Mouse (Mus musculus): ENCODE measurements around the gene Trim21. TPM values are rescaled to one million over a fixed set of nuclear protein-coding genes. Genes with fewer than 3 reads are reported as not detected.

Trim21 gene
- polyA plus RNA-seq, 1 experiment from 2014 or later: 0.96 TPM

DNA sequence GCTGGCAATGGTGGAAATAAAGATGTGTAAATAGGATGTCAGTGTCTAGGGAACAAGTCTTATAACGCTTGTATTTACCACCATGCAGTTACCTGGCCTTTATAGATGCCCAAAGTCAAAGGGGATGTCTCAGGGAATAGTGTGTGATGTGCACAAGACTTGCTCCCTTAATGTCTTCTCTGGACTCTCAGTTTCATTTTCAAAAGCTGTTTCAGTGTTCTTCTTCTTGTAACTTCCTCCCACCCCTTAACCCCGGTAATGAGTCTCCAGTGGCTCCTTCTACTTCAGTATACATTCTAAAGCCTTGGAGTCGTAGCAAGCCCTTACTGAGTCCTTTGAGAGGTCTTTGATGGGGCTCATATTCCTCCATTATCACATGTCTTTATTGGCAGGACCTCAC lies 12.0 kb downstream of the Trim21 start:
- WGBS: 68% methylated on average over 3 of the region's 3 CpGs

DNA sequence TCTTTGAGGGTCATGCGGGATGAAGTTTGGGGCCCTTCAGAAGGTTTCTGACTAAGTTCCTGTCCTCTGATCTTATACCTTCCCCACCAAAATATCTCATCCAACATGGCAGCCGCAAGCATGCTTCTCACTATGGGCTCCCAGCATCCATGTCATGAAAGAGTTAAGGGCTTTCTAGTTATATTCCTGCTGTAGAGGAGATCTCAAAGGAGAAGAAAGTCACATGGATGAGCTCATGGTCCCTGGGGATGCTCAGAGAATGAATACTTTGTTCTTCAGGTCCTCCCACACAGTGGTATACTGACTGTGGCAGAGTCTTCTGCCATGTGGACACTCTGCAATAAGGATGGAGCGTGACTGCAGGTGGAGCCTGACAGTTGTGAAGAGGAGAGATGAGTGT lies 15.7 kb downstream of the Trim21 start, which contains the start of gene Olfr549:
Gene Olfr549, plus strand, starts transcription at position 301 of the 400 bp plus-strand sequence.
- Histone ChIP-seq H3K4me1 (ENCODE audit: control insufficient read depth in 2 of 2, insufficient read depth in 2 of 2, low read length in 2 of 2) (no peaks in the 10 kb centered on the region), H3K4me2 (ENCODE audit: low read length) (no peak within 1 kb of the TSS), H3K4me3 (ENCODE audit: control insufficient read depth in 1 of 2, insufficient read depth in 1 of 2, low read depth in 1 of 2, low read length in 2 of 2) (no peak within 1 kb of the TSS), H3K9ac (ENCODE audit: low read length) (no peak within 1 kb of the TSS), H3K27me3 (ENCODE audit: control insufficient read depth, insufficient read depth, low read length) (no peaks in the 10 kb centered on the region), H3K36me3 (ENCODE audit: control insufficient read depth, insufficient read depth, low read length) (no peaks in the 10 kb centered on the region), H3K27ac (replicated peaks in 1 of 2; ENCODE audit: control insufficient read depth in 1 of 2, insufficient read depth in 1 of 2, low read depth in 2 of 2, low read length in 2 of 2) (no peak within 1 kb of the TSS), H3K9me3 (ENCODE audit: control insufficient read depth, low read length) (no peaks in the 10 kb centered on the region)
- no peak for ATAC-seq (ENCODE audit: insufficient number of reproducible peaks, insufficient read depth, low FRiP score, low read depth)
- WGBS: 80% methylated on average over 3 of the region's 3 CpGs

More for the DNA sequence above, 12.0 kb downstream of the Trim21 start:
- no peaks in the 10 kb centered on the region for H3K9me3 ChIP-seq (ENCODE audit: control insufficient read depth, low read length)
- no peak for ATAC-seq (ENCODE audit: insufficient number of reproducible peaks, insufficient read depth, low FRiP score, low read depth)
- H3K27ac ChIP-seq (replicated peaks in 1 of 2; ENCODE audit: control insufficient read depth in 1 of 2, insufficient read depth in 1 of 2, low read depth in 2 of 2, low read length in 2 of 2): no peak overlapping the region
- H3K4me3 ChIP-seq (ENCODE audit: control insufficient read depth in 1 of 2, insufficient read depth in 1 of 2, low read depth in 1 of 2, low read length in 2 of 2): no peak overlapping the region
- H3K4me2 ChIP-seq (ENCODE audit: low read length): no peak overlapping the region
- no peaks in the 10 kb centered on the region for H3K4me1 ChIP-seq (ENCODE audit: control insufficient read depth in 2 of 2, insufficient read depth in 2 of 2, low read length in 2 of 2)
- H3K36me3 ChIP-seq (ENCODE audit: control insufficient read depth, insufficient read depth, low read length): no peaks in the 10 kb centered on the region
- no peak overlapping the region for H3K9ac ChIP-seq (ENCODE audit: low read length)
- H3K27me3 ChIP-seq (ENCODE audit: control insufficient read depth, insufficient read depth, low read length): no peaks in the 10 kb centered on the region

DNA sequence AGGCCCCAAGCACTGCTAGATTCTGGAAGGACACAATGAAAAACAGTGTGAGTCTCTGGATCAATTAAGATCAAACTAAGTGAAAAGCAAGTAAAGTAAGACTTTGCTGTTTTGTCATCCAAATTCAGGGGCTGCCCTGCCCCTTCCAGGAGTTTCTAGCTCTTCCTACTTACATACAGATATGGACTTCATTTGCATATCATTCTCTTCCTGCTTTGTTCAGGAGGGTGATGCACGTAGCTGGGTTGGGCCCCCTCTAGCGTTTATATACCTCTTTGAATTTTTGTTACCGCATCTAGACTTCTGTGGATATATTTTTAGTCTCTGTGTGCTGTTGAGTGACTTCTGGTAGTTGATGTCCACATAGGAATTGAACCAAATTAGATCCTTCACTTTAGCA lies 24.0 kb downstream of the Trim21 start:
- no peak overlapping the region for H3K4me2 ChIP-seq (ENCODE audit: low read length)

DNA sequence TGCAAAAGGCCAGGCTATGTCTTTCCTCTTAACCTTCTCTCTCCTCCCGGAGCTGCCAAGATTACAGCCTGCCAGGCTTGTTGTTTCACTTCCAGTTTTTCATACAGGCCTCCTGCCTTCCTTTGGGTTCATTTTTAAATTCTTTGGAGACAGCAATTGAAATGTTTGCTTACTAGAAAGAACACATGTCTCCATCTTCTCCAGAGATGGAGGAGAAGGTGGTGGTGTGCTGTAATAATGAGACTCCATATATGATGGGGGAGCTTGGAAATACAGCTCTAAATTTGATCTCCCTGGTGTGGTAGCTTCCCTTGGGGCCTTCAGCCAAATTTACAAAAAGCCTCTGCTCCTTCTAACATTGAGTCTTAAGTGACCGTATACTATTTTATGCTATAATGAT lies 24.7 kb downstream of the Trim21 start, which contains the start of gene Olfr548-ps1:
Gene Olfr548-ps1, plus strand, starts transcription at position 301 of the 400 bp plus-strand sequence.
- Histone ChIP-seq H3K27me3 (ENCODE audit: control insufficient read depth, insufficient read depth, low read length) (no peaks in the 10 kb centered on the region), H3K4me2 (ENCODE audit: low read length) (no peak within 1 kb of the TSS), H3K9me3 (ENCODE audit: control insufficient read depth, low read length) (no peaks in the 10 kb centered on the region), H3K4me1 (ENCODE audit: control insufficient read depth in 2 of 2, insufficient read depth in 2 of 2, low read length in 2 of 2) (no peaks in the 10 kb centered on the region), H3K36me3 (ENCODE audit: control insufficient read depth, insufficient read depth, low read length) (no peaks in the 10 kb centered on the region), H3K27ac (replicated peaks in 1 of 2; ENCODE audit: control insufficient read depth in 1 of 2, insufficient read depth in 1 of 2, low read depth in 2 of 2, low read length in 2 of 2) (no peak within 1 kb of the TSS), H3K4me3 (ENCODE audit: control insufficient read depth in 1 of 2, insufficient read depth in 1 of 2, low read depth in 1 of 2, low read length in 2 of 2) (no peak within 1 kb of the TSS), H3K9ac (ENCODE audit: low read length) (no peak within 1 kb of the TSS)
- 79% methylated on average over 2 of the region's 2 CpGs for WGBS
- no peak for ATAC-seq (ENCODE audit: insufficient number of reproducible peaks, insufficient read depth, low FRiP score, low read depth)

More for the DNA sequence above, 24.0 kb downstream of the Trim21 start:
- no peak overlapping the region for H3K9ac ChIP-seq (ENCODE audit: low read length)
- H3K36me3 ChIP-seq (ENCODE audit: control insufficient read depth, insufficient read depth, low read length): no peaks in the 10 kb centered on the region
- WGBS: 44% methylated on average over 3 of the region's 3 CpGs
- no peak overlapping the region for H3K27ac ChIP-seq (replicated peaks in 1 of 2; ENCODE audit: control insufficient read depth in 1 of 2, insufficient read depth in 1 of 2, low read depth in 2 of 2, low read length in 2 of 2)
- no peak overlapping the region for H3K4me3 ChIP-seq (ENCODE audit: control insufficient read depth in 1 of 2, insufficient read depth in 1 of 2, low read depth in 1 of 2, low read length in 2 of 2)
- H3K27me3 ChIP-seq (ENCODE audit: control insufficient read depth, insufficient read depth, low read length): no peaks in the 10 kb centered on the region
- H3K4me1 ChIP-seq (ENCODE audit: control insufficient read depth in 2 of 2, insufficient read depth in 2 of 2, low read length in 2 of 2): no peaks in the 10 kb centered on the region
- H3K9me3 ChIP-seq (ENCODE audit: control insufficient read depth, low read length): no peaks in the 10 kb centered on the region
- no peak for ATAC-seq (ENCODE audit: insufficient number of reproducible peaks, insufficient read depth, low FRiP score, low read depth)

- no peaks in the 10 kb centered on the region for H3K4me1 ChIP-seq (ENCODE audit: control insufficient read depth in 2 of 2, insufficient read depth in 2 of 2, low read length in 2 of 2)
- H3K4me2 ChIP-seq (ENCODE audit: low read length): no peak within 1 kb of the TSS
- WGBS: 94% methylated on average over 1 of the region's 1 CpGs
- H3K9me3 ChIP-seq (ENCODE audit: control insufficient read depth, low read length): no peaks in the 10 kb centered on the region
- no peak within 1 kb of the TSS for H3K27ac ChIP-seq (replicated peaks in 1 of 2; ENCODE audit: control insufficient read depth in 1 of 2, insufficient read depth in 1 of 2, low read depth in 2 of 2, low read length in 2 of 2)
- H3K36me3 ChIP-seq (ENCODE audit: control insufficient read depth, insufficient read depth, low read length): no peaks in the 10 kb centered on the region
- no peak within 1 kb of the TSS for H3K9ac ChIP-seq (ENCODE audit: low read length)
- H3K27me3 ChIP-seq (ENCODE audit: control insufficient read depth, insufficient read depth, low read length): no peaks in the 10 kb centered on the region
- no peak within 1 kb of the TSS for H3K4me3 ChIP-seq (ENCODE audit: control insufficient read depth in 1 of 2, insufficient read depth in 1 of 2, low read depth in 1 of 2, low read length in 2 of 2)
- ATAC-seq (ENCODE audit: insufficient number of reproducible peaks, insufficient read depth, low FRiP score, low read depth): no peak
These were observed 30.8 kb downstream of the Trim21 start, which contains the start of gene Olfr547 for GRCm38 (mm10) chr7:102534449-102534848. Gene Olfr547, plus strand, starts transcription at chr7:102534749.

GRCm38 (mm10) chr7:102529052-102529451 lies 36.2 kb downstream of the Trim21 start:
- no peak overlapping the region for H3K4me2 ChIP-seq (ENCODE audit: low read length)
- no peak for ATAC-seq (ENCODE audit: insufficient number of reproducible peaks, insufficient read depth, low FRiP score, low read depth)
- no peaks in the 10 kb centered on the region for H3K9me3 ChIP-seq (ENCODE audit: control insufficient read depth, low read length)
- H3K27ac ChIP-seq (replicated peaks in 1 of 2; ENCODE audit: control insufficient read depth in 1 of 2, insufficient read depth in 1 of 2, low read depth in 2 of 2, low read length in 2 of 2): no peak overlapping the region
- no peaks in the 10 kb centered on the region for H3K27me3 ChIP-seq (ENCODE audit: control insufficient read depth, insufficient read depth, low read length)
- H3K4me3 ChIP-seq (ENCODE audit: control insufficient read depth in 1 of 2, insufficient read depth in 1 of 2, low read depth in 1 of 2, low read length in 2 of 2): no peak overlapping the region
- WGBS: 62% methylated on average over 1 of the region's 1 CpGs
- H3K4me1 ChIP-seq (ENCODE audit: control insufficient read depth in 2 of 2, insufficient read depth in 2 of 2, low read length in 2 of 2): no peaks in the 10 kb centered on the region
- no peaks in the 10 kb centered on the region for H3K36me3 ChIP-seq (ENCODE audit: control insufficient read depth, insufficient read depth, low read length)
- no peak overlapping the region for H3K9ac ChIP-seq (ENCODE audit: low read length)

DNA sequence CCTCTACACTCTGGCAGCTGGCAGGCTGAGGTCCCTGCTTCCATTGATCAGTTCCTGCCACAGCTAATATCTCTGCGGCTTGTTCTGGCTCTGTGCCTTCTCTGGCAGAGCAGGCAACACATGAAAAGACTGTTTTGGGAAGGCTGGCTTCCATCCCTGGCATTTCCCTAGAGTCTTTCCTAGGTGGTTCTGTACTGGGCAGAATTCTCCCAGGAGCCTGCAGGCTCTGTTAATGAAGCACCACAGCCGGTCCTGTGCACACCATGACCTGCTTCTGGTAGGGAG lies 48.3 kb downstream of the Trim21 start:
- no peak for ATAC-seq (ENCODE audit: insufficient number of reproducible peaks, insufficient read depth, low FRiP score, low read depth)
- Histone ChIP-seq H3K27ac (replicated peaks in 1 of 2; ENCODE audit: control insufficient read depth in 1 of 2, insufficient read depth in 1 of 2, low read depth in 2 of 2, low read length in 2 of 2) (no peak overlapping the region), H3K9ac (ENCODE audit: low read length) (no peak overlapping the region), H3K4me1 (ENCODE audit: control insufficient read depth in 2 of 2, insufficient read depth in 2 of 2, low read length in 2 of 2) (peaks cover 2 to 8% of the 10 kb centered on the region in 2 experiments; a peak in 3 of 4 replicates), H3K36me3 (ENCODE audit: control insufficient read depth, insufficient read depth, low read length) (no peaks in the 10 kb centered on the region), H3K4me2 (ENCODE audit: low read length) (no peak overlapping the region), H3K27me3 (ENCODE audit: control insufficient read depth, insufficient read depth, low read length) (peaks cover 9% of the 10 kb centered on the region; the same call in 1 of the 2 replicates), H3K4me3 (ENCODE audit: control insufficient read depth in 1 of 2, insufficient read depth in 1 of 2, low read depth in 1 of 2, low read length in 2 of 2) (no peak overlapping the region), H3K9me3 (ENCODE audit: control insufficient read depth, low read length) (no peaks in the 10 kb centered on the region)
- WGBS: 72% methylated on average over 2 of the region's 2 CpGs
